Mouse (Mus musculus): ENCODE results near the gene Ms4a4b. TPM values are rescaled to one million over a fixed set of nuclear protein-coding genes. Genes with fewer than 3 reads are reported as not detected.
"Not testable (repeated sequence)": the region's sequence is repeated elsewhere in the genome, so short reads cannot be mapped to it uniquely, and the experiment has no call there.

The Ms4a4b gene
- not detected in 2 replicates for polyA plus RNA-seq (2011; ENCODE audit: insufficient read length, low read depth, missing spikeins)

DNA sequence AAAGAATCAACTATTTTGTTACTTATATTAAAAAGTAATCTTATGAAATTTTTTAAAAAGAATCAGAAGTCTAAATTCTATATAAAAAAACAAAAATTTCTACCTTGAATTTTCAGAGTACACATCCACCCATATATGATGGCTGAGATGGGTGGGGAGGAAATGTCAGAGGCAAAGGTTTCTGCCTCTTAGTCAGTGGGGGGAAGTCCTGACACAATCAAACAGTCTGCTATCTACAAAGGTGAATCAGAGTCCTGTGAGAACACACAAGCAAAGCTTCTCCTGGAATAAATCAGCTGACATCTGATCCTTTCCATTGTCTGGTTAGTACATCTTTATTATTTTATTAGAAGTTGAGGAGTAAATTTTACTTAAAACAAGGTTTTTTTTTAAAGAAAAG, at the start of gene Ms4a4b:
Gene Ms4a4b (plus strand): TSS at position 216 of the 400 bp plus-strand sequence.
- Histone ChIP-seq H3K4me3 (ENCODE audit: insufficient read depth, low read length) (no peak within 1 kb of the TSS), H3K27ac (ENCODE audit: insufficient read depth, low read length) (no peak within 1 kb of the TSS), H3K4me1 (ENCODE audit: control insufficient read depth, insufficient read depth, low read length) (no peaks in the 10 kb centered on the region)
- TF ChIP-seq POLR2A (IDR thresholded peaks at IDR 0.05; ENCODE audit: low read depth, low read length), result no peak
- no peak for TF ChIP-seq CTCF (IDR thresholded peaks at IDR 0.05; ENCODE audit: borderline replicate concordance, insufficient read depth, low read length)

DNA sequence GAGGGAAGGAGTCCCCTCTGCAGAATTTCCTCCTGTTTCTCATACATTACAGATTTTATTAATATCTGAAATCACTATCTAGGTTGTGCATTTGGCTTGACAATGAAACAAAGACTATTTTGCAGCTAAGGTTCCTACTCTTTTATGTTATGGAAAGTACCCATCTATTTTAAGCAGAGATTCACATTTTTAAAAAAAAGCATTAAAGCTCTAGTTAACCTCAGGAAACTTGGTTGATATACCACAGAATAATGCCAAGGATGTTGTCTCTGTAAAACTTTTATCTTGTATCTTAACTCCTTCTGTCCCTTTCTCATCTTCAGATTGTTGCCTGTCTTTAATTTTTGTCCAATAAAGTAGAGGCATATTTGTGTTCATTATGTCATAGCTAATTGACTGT, 47.6 kb upstream of the Ms4a4b start:
- TF ChIP-seq POLR2A (IDR thresholded peaks at IDR 0.05; ENCODE audit: low read depth, low read length) (no peak), CTCF (IDR thresholded peaks at IDR 0.05; ENCODE audit: borderline replicate concordance, insufficient read depth, low read length) (no peak)
- no peak overlapping the region for H3K4me3 ChIP-seq (ENCODE audit: insufficient read depth, low read length)
- no peaks in the 10 kb centered on the region for H3K4me1 ChIP-seq (ENCODE audit: control insufficient read depth, insufficient read depth, low read length)
- no peak overlapping the region for H3K27ac ChIP-seq (ENCODE audit: insufficient read depth, low read length)

GRCm38 (mm10) chr19:11404527-11404926, 38.8 kb upstream of the Ms4a4b start, which contains the start of gene Ms4a4c:
TSS of gene Ms4a4c (plus strand) at chr19:11404770.
- Histone ChIP-seq H3K27ac (ENCODE audit: insufficient read depth, low read length) (no peak within 1 kb of the TSS), H3K4me1 (ENCODE audit: control insufficient read depth, insufficient read depth, low read length) (no peaks in the 10 kb centered on the region), H3K4me3 (ENCODE audit: insufficient read depth, low read length) (no peak within 1 kb of the TSS)
- TF ChIP-seq CTCF (IDR thresholded peaks at IDR 0.05; ENCODE audit: borderline replicate concordance, insufficient read depth, low read length), result no peak
- no peak for TF ChIP-seq POLR2A (IDR thresholded peaks at IDR 0.05; ENCODE audit: low read depth, low read length)

- Histone ChIP-seq H3K4me1 (ENCODE audit: control insufficient read depth, insufficient read depth, low read length) (no peaks in the 10 kb centered on the region), H3K27ac (ENCODE audit: insufficient read depth, low read length) (no peak overlapping the region), H3K4me3 (ENCODE audit: insufficient read depth, low read length) (no peak overlapping the region)
- no peak for TF ChIP-seq CTCF (IDR thresholded peaks at IDR 0.05; ENCODE audit: borderline replicate concordance, insufficient read depth, low read length)
These were observed 35.9 kb upstream of the Ms4a4b start for GRCm38 (mm10) chr19:11407428-11407827.

GRCm38 (mm10) chr19:11408591-11408990, 34.8 kb upstream of the Ms4a4b start:
- H3K4me1 ChIP-seq (ENCODE audit: control insufficient read depth, insufficient read depth, low read length), result no peaks in the 10 kb centered on the region
- no peak overlapping the region for H3K4me3 ChIP-seq (ENCODE audit: insufficient read depth, low read length)
- TF ChIP-seq CTCF (IDR thresholded peaks at IDR 0.05; ENCODE audit: borderline replicate concordance, insufficient read depth, low read length) (no peak), POLR2A (IDR thresholded peaks at IDR 0.05; ENCODE audit: low read depth, low read length) (no peak)
- no peak overlapping the region for H3K27ac ChIP-seq (ENCODE audit: insufficient read depth, low read length)

- TF ChIP-seq POLR2A (IDR thresholded peaks at IDR 0.05; ENCODE audit: low read depth, low read length) (no peak), CTCF (IDR thresholded peaks at IDR 0.05; ENCODE audit: borderline replicate concordance, insufficient read depth, low read length) (no peak)
- H3K27ac ChIP-seq (ENCODE audit: insufficient read depth, low read length), result no peak overlapping the region
- H3K4me1 ChIP-seq (ENCODE audit: control insufficient read depth, insufficient read depth, low read length), result no peaks in the 10 kb centered on the region
- no peak overlapping the region for H3K4me3 ChIP-seq (ENCODE audit: insufficient read depth, low read length)
These were observed 31.7 kb upstream of the Ms4a4b start for GRCm38 (mm10) chr19:11411640-11412039.

DNA sequence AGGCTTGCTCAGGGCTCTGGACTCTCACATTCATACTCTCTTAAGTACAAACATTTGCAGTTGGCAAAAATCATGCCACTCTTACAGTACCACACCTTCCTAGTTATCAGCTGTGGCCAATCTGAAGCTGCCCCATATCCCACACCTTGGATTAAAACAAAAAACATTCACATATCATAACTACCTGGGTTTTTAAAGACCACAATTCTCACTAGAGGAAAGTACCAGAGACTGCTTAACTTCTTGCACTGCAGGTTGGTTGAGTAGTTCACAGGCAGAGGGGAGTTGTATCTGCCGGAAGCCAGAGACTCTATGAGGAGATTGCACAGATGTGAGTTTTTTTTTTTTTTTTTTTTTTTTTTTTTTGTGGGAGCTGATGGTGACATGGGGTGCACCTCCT, 29.3 kb upstream of the Ms4a4b start:
- no peaks in the 10 kb centered on the region for H3K4me1 ChIP-seq (ENCODE audit: control insufficient read depth, insufficient read depth, low read length)
- no peak overlapping the region for H3K27ac ChIP-seq (ENCODE audit: insufficient read depth, low read length)
- TF ChIP-seq CTCF (IDR thresholded peaks at IDR 0.05; ENCODE audit: borderline replicate concordance, insufficient read depth, low read length) (no peak), POLR2A (IDR thresholded peaks at IDR 0.05; ENCODE audit: low read depth, low read length) (no peak)
- H3K4me3 ChIP-seq (ENCODE audit: insufficient read depth, low read length), result no peak overlapping the region

GRCm38 (mm10) chr19:11415581-11415980, 27.8 kb upstream of the Ms4a4b start:
- Histone ChIP-seq H3K27ac (ENCODE audit: insufficient read depth, low read length) (no peak overlapping the region), H3K4me1 (ENCODE audit: control insufficient read depth, insufficient read depth, low read length) (no peaks in the 10 kb centered on the region), H3K4me3 (ENCODE audit: insufficient read depth, low read length) (no peak overlapping the region)
- TF ChIP-seq POLR2A (IDR thresholded peaks at IDR 0.05; ENCODE audit: low read depth, low read length) (no peak), CTCF (IDR thresholded peaks at IDR 0.05; ENCODE audit: borderline replicate concordance, insufficient read depth, low read length) (no peak)

- H3K27ac ChIP-seq (ENCODE audit: insufficient read depth, low read length); H3K4me1 ChIP-seq (ENCODE audit: control insufficient read depth, insufficient read depth, low read length); H3K4me3 ChIP-seq (ENCODE audit: insufficient read depth, low read length): not testable (repeated sequence)
These were observed 24.5 kb upstream of the Ms4a4b start for GRCm38 (mm10) chr19:11418865-11419264.

- H3K4me1 ChIP-seq (ENCODE audit: control insufficient read depth, insufficient read depth, low read length); H3K27ac ChIP-seq (ENCODE audit: insufficient read depth, low read length): not testable (repeated sequence)
These were observed 12.1 kb upstream of the Ms4a4b start for GRCm38 (mm10) chr19:11431209-11431608.

GRCm38 (mm10) chr19:11435058-11435834, 8.1 kb upstream of the Ms4a4b start:
- Histone ChIP-seq H3K4me3 (ENCODE audit: insufficient read depth, low read length) (no peak overlapping the region), H3K4me1 (ENCODE audit: control insufficient read depth, insufficient read depth, low read length) (no peaks in the 10 kb centered on the region), H3K27ac (ENCODE audit: insufficient read depth, low read length) (no peak overlapping the region)
- TF ChIP-seq POLR2A (IDR thresholded peaks at IDR 0.05; ENCODE audit: low read depth, low read length) (no peak), CTCF (IDR thresholded peaks at IDR 0.05; ENCODE audit: borderline replicate concordance, insufficient read depth, low read length) (no peak)

More at GRCm38 (mm10) chr19:11431209-11431608, 12.1 kb upstream of the Ms4a4b start:
- not testable (repeated sequence) for H3K4me3 ChIP-seq (ENCODE audit: insufficient read depth, low read length)

All from embryonic fibroblast, embryonic 13.5 days (primary cell).